8 mouse cellular contexts compared by ENCODE assay signal in genomic region chr1:64117478-64118284, GRCm38 (mm10). TPM values are rescaled to one million over a fixed set of nuclear protein-coding genes. Genes with fewer than 3 reads are reported as not detected.
DNase-seq lines count a peak whose midpoint lies in the region; ATAC-seq and TF ChIP-seq lines count a peak whose summit lies in the region.

No protein-coding gene starts in this region.

- H3K9ac ChIP-seq in heart, embryonic 14.5 days (ENCODE audit: low read length), result no peak overlapping the region
- peak overlapping the region; percentile 88 for H3K9ac ChIP-seq in forebrain, postnatal 0 days

- no peak overlapping the region for H3K4me3 ChIP-seq in heart, embryonic 14.5 days (ENCODE audit: control insufficient read depth in 1 of 2, insufficient read depth in 1 of 2, low read depth in 1 of 2, low read length in 2 of 2)
- peak overlapping the region; percentile 79 for H3K4me3 ChIP-seq in forebrain, postnatal 0 days (ENCODE audit: low read depth, low read length)

- H3K9me3 ChIP-seq in heart, embryonic 14.5 days (ENCODE audit: control insufficient read depth, low read length), result no peaks in the 10 kb centered on the region
- H3K9me3 ChIP-seq in forebrain, postnatal 0 days (ENCODE audit: low read length), result no peaks in the 10 kb centered on the region

- no peaks in the 10 kb centered on the region for H3K27me3 ChIP-seq in heart, embryonic 14.5 days (ENCODE audit: control insufficient read depth, insufficient read depth, low read length)
- no peaks in the 10 kb centered on the region for H3K27me3 ChIP-seq in forebrain, postnatal 0 days (ENCODE audit: insufficient read depth, low read length)

- DNase-seq in heart, adult 8-10 months (ENCODE audit: low spot score), result no peak
- peak; percentile 38 for DNase-seq in brain, adult 2 months (ENCODE audit: low read depth, low spot score)
- no peak for DNase-seq in forebrain, postnatal 0 days
- DNase-seq in embryo, embryonic 9.5 days (ENCODE audit: extremely low spot score), result no peak
- no peak for DNase-seq in c-Kit-positive CD71-positive TER-119-positive erythroid progenitor cells, embryonic 14.5 days (ENCODE audit: low spot score)
- DNase-seq in embryo, embryonic 11 days, result no peak

- ATAC-seq in heart, embryonic 14.5 days (ENCODE audit: insufficient number of reproducible peaks, insufficient read depth, low FRiP score, low read depth), result no peak
- no peak for ATAC-seq in forebrain, postnatal 0 days
- ATAC-seq in megakaryocyte progenitor cell, adult 5-6 weeks (replicated peaks; ENCODE audit: poor library complexity), result peak; percentile 10

- H3K36me3 ChIP-seq in heart, embryonic 14.5 days (ENCODE audit: control insufficient read depth, insufficient read depth, low read length), result no peaks in the 10 kb centered on the region
- no peaks in the 10 kb centered on the region for H3K36me3 ChIP-seq in forebrain, postnatal 0 days (ENCODE audit: insufficient read depth)

- TF ChIP-seq CTCF in forebrain, postnatal 0 days (IDR thresholded peaks at IDR 0.05; ENCODE audit: low read depth), result no peak

- H3K27ac ChIP-seq in heart, embryonic 14.5 days (replicated peaks in 1 of 2; ENCODE audit: control insufficient read depth in 1 of 2, insufficient read depth in 1 of 2, low read depth in 2 of 2, low read length in 2 of 2), result no peak overlapping the region
- H3K27ac ChIP-seq in forebrain, postnatal 0 days (ENCODE audit: low read depth, low read length), result peak overlapping the region; percentile 100

- peaks cover 10 to 40% of the 10 kb centered on the region in 2 experiments for H3K4me1 ChIP-seq in heart, embryonic 14.5 days (ENCODE audit: control insufficient read depth in 2 of 2, insufficient read depth in 2 of 2, low read length in 2 of 2)
- H3K4me1 ChIP-seq in forebrain, postnatal 0 days (ENCODE audit: insufficient read depth), result peaks cover 29% of the 10 kb centered on the region

- peak overlapping the region; percentile 80 for H3K4me2 ChIP-seq in heart, embryonic 14.5 days (ENCODE audit: low read length)
- H3K4me2 ChIP-seq in forebrain, postnatal 0 days (ENCODE audit: low read depth), result peak overlapping the region; percentile 73

- 71% methylated on average over 11 of the region's 11 CpGs for WGBS in heart, embryonic 14.5 days
- 56% methylated on average over 11 of the region's 11 CpGs for WGBS in forebrain, postnatal 0 days

RNA-seq across cellular contexts. Expression of gene Klf7, which starts 4.4 kb away (rescaled TPM):
- 13.0 and 15.6 TPM in 2 replicates for polyA plus RNA-seq in heart, embryonic 14.5 days (2014; fragmentation: Nextera tagmentation; extraction: Ambion mirVana)
- total RNA-seq in heart, adult 8-10 months (2022), result 10 to 100 TPM; 12.4 to 17.4 (median 16.4) TPM
- total RNA-seq in forebrain, postnatal 0 days (2014; rRNA removed), result 51.4 and 61.5 TPM in 2 replicates
- polyA plus RNA-seq in forebrain, postnatal 0 days (2015; fragmentation: Nextera tagmentation; extraction: Ambion mirVana), result 98.1 and 154 TPM in 2 replicates
- total RNA-seq in megakaryocyte progenitor cell, adult 5-6 weeks (2015), result 5.5 and 6.8 TPM in 2 replicates
- 3.0 and 7.0 TPM in 2 replicates for total RNA-seq in megakaryocyte progenitor cell, adult 5-6 weeks (2017)
